Mouse (Mus musculus) G1E (cell line): Measurements from ENCODE around the gene Tmeff1. TPM values are rescaled to one million over a fixed set of nuclear protein-coding genes. Genes with fewer than 3 reads are reported as not detected.

Experiments
- ATAC-seq: 2 replicates; pipeline ENCODE4 v1.8.0; 2016; ENCODE audit warnings: mild to moderate bottlenecking; ENCODE audit not compliant: insufficient number of reproducible peaks, poor library complexity, low FRiP score, severe bottlenecking; ENCODE audit errors: extremely low read depth
- DNase-seq: peaks from one replicate; pipeline ENCODE4 v3.0.0; 2012; ENCODE audit warnings: low spot score
- H3K27me3 ChIP-seq: 2 replicates; pipeline ENCODE4 v1.6.1; 2012; ENCODE audit warnings: mild to moderate bottlenecking, low read length, inconsistent platforms; ENCODE audit not compliant: insufficient read depth
- H3K36me3 ChIP-seq: replicated peaks from 2 replicates; pipeline ENCODE3; 2012; ENCODE audit warnings: mild to moderate bottlenecking, inconsistent platforms
- H3K4me1 ChIP-seq: 2 replicates; pipeline ENCODE4 v1.6.1; 2012; ENCODE audit warnings: low read depth, low read length, inconsistent platforms, mixed read lengths; ENCODE audit not compliant: insufficient read depth
- H3K4me3 ChIP-seq: 2 replicates; pipeline ENCODE4 v1.5.1; 2012; ENCODE audit warnings: low read depth, mild to moderate bottlenecking, inconsistent platforms, low read length, moderate library complexity, mixed read lengths
- H3K9me3 ChIP-seq: replicated peaks from 2 replicates; pipeline ENCODE4 v1.6.1; 2012; ENCODE audit warnings: inconsistent platforms
- CTCF ChIP-seq: IDR thresholded peaks from 2 replicates; pipeline ENCODE4 v1.5.1; 2012; ENCODE audit warnings: low read depth, low read length, inconsistent platforms, mixed read lengths
- GATA1 ChIP-seq: IDR thresholded peaks from 2 replicates; pipeline ENCODE4 v1.6.1; 2012; ENCODE audit warnings: borderline replicate concordance, low read length, inconsistent platforms, mixed read lengths
- GATA2 ChIP-seq: IDR thresholded peaks from 2 replicates; pipeline ENCODE4 v1.6.1; 2012; ENCODE audit warnings: low read depth, low read length, inconsistent platforms, borderline replicate concordance
- POLR2AphosphoS5 ChIP-seq: IDR thresholded peaks from 2 replicates; pipeline ENCODE4 v1.6.1; 2012; ENCODE audit warnings: low read depth, low read length, inconsistent platforms; ENCODE audit not compliant: insufficient replicate concordance
- TAL1 ChIP-seq: conservative IDR thresholded peaks from 2 replicates; pipeline ENCODE4 v1.6.1; 2012; ENCODE audit warnings: low read depth, low read length, inconsistent platforms, mixed read lengths
- polyA plus RNA-seq: library from polyadenylated mRNA; stranded (reverse); fragments of >175 nt; gene quantifications from 2 replicates; pipeline ENCODE4 v1.2.3, GENCODE M21; 2012
- total RNA-seq, 2 experiments: library from RNA; stranded (forward) in 1 of 2; stranded (reverse) in 1 of 2; fragments of 200-1000 nt in 1 of 2; fragments of >200 nt in 1 of 2; fragmentation: Nextera tagmentation in 1 of 2; gene quantifications; 2 replicates each; pipeline ENCODE4 v1.2.3; 2014 to 2017

Gene Tmeff1
- total and polyA plus RNA-seq, 3 experiments: not detected

- Histone ChIP-seq H3K9me3 (peaks cover 36% of the 10 kb centered on the region), H3K36me3 (no peaks in the 10 kb centered on the region), H3K4me1 (no peaks in the 10 kb centered on the region), H3K4me3 (no peak overlapping the region), H3K27me3 (no peaks in the 10 kb centered on the region)
- no peak for TF ChIP-seq TAL1
- TF ChIP-seq GATA1: no peak
- no peak for TF ChIP-seq GATA2
- TF ChIP-seq CTCF: no peak
- TF ChIP-seq POLR2AphosphoS5: no peak
- ATAC-seq: no peak
- no peak for DNase-seq
Observed at GRCm38 (mm10) chr4:48691793-48692437, 106.9 kb downstream of the Tmeff1 start.

GRCm38 (mm10) chr4:48692736-48693292 is 107.8 kb downstream of the Tmeff1 start:
- ATAC-seq (no peak), DNase-seq (no peak)
- H3K36me3 ChIP-seq: no peaks in the 10 kb centered on the region
- H3K4me1 ChIP-seq: no peaks in the 10 kb centered on the region
- H3K27me3 ChIP-seq: no peaks in the 10 kb centered on the region
- no peak for TF ChIP-seq GATA1
- no peak for TF ChIP-seq GATA2
- no peak for TF ChIP-seq TAL1
- no peak for TF ChIP-seq POLR2AphosphoS5
- TF ChIP-seq CTCF: no peak
- H3K4me3 ChIP-seq: no peak overlapping the region
- peaks cover 33% of the 10 kb centered on the region for H3K9me3 ChIP-seq

DNA sequence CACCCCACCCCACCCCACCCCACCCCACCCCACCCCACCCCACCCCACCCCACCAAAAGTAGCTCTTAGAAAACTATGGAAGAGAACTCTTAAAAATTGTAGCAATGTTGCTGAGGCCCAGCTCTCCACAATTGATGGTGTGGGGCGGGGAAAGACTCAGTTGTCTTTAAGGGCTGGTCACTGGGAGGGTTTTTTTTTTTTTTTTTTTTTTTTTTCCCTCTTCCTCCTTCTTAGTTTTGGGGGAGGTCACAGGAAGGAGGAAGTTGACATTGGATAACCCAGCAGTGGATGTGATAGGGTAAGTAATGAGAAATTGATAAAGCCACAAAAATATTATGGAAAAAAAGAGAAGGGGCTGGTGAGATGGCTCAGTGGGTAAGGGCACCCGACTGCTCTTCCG is 111.7 kb downstream of the Tmeff1 start:
- Histone ChIP-seq H3K27me3 (no peaks in the 10 kb centered on the region), H3K9me3 (peaks cover 18% of the 10 kb centered on the region), H3K4me1 (no peaks in the 10 kb centered on the region), H3K4me3 (no peak overlapping the region), H3K36me3 (no peaks in the 10 kb centered on the region)
- ATAC-seq (no peak), DNase-seq (no peak)
- no peak for TF ChIP-seq CTCF
- no peak for TF ChIP-seq GATA2
- no peak for TF ChIP-seq GATA1
- TF ChIP-seq POLR2AphosphoS5: no peak
- TF ChIP-seq TAL1: no peak

GRCm38 (mm10) chr4:48697302-48697701 is 112.3 kb downstream of the Tmeff1 start:
- H3K4me1 ChIP-seq: no peaks in the 10 kb centered on the region
- H3K4me3 ChIP-seq: no peak overlapping the region
- peaks cover 16% of the 10 kb centered on the region for H3K9me3 ChIP-seq
- no peaks in the 10 kb centered on the region for H3K27me3 ChIP-seq
- H3K36me3 ChIP-seq: no peaks in the 10 kb centered on the region
- no peak for ATAC-seq
- TF ChIP-seq CTCF: no peak
- no peak for TF ChIP-seq TAL1
- TF ChIP-seq POLR2AphosphoS5: no peak
- TF ChIP-seq GATA2: no peak
- TF ChIP-seq GATA1: no peak
- DNase-seq: no peak

Other genes starting within 250 kb of the Tmeff1 start
- gene Tex10, start 111.7 kb upstream of the Tmeff1 start, total RNA-seq (2014; fragmentation: Nextera tagmentation): 119 and 139 TPM in 2 replicates
- gene Tex10, start 111.7 kb upstream of the Tmeff1 start, total RNA-seq (2017): 91.4 and 97.7 TPM in 2 replicates
- gene Tex10, start 111.7 kb upstream of the Tmeff1 start, polyA plus RNA-seq: 18.9 and 23.9 TPM in 2 replicates
- gene Msantd3, start 45.2 kb upstream of the Tmeff1 start, total RNA-seq (2014; fragmentation: Nextera tagmentation): not detected in 2 replicates
- 0.16 TPM in 1 of 2 replicates, not detected in the other for gene Msantd3, start 45.2 kb upstream of the Tmeff1 start, total RNA-seq (2017)
- gene Msantd3, start 45.2 kb upstream of the Tmeff1 start, polyA plus RNA-seq: not detected in 2 replicates
- gene Cavin4, start 78.3 kb downstream of the Tmeff1 start, total RNA-seq (2014; fragmentation: Nextera tagmentation): not detected in 2 replicates
- 0.11 TPM in 1 of 2 replicates, not detected in the other for gene Cavin4, start 78.3 kb downstream of the Tmeff1 start, total RNA-seq (2017)
- gene Cavin4, start 78.3 kb downstream of the Tmeff1 start, polyA plus RNA-seq: not detected in 2 replicates